Mouse (Mus musculus) lung, embryonic 14.5 days (tissue): ENCODE results near the gene Gm29133. TPM values are rescaled to one million over a fixed set of nuclear protein-coding genes. Genes with fewer than 3 reads are reported as not detected.

ENCODE experiments used
- ATAC-seq: fragments of 200-750 bp; cut with Nextera tagmentation; 2 replicates; pipeline ENCODE4 v1.8.0; 2017; ENCODE audit warnings: mild to moderate bottlenecking, moderate TSS enrichment, moderate library complexity; ENCODE audit not compliant: insufficient read depth
- DNase-seq: peaks from one replicate; pipeline ENCODE4 v3.0.0-alpha.2; 2015
- H3K27ac ChIP-seq: fragments of 300-500 bp; sonication (generic); 2 replicates; pipeline ENCODE4 v1.5.1; 2014; ENCODE audit warnings: low read depth, mild to moderate bottlenecking, moderate library complexity
- H3K27me3 ChIP-seq: fragments of 300-500 bp; sonication (generic); 2 replicates; pipeline ENCODE4 v1.6.1; 2014; ENCODE audit warnings: low read length, control low read depth; ENCODE audit not compliant: insufficient read depth
- H3K36me3 ChIP-seq: fragments of 300-500 bp; sonication (generic); 2 replicates; pipeline ENCODE4 v1.6.1; 2014; ENCODE audit warnings: control low read depth; ENCODE audit not compliant: insufficient read depth
- H3K4me1 ChIP-seq: fragments of 300-500 bp; sonication (generic); 2 replicates; pipeline ENCODE4 v1.6.1; 2014; ENCODE audit warnings: antibody characterized with exemption, control low read depth; ENCODE audit not compliant: insufficient read depth
- H3K4me2 ChIP-seq: fragments of 300-500 bp; sonication (generic); 2 replicates; pipeline ENCODE4 v1.6.1; 2014; ENCODE audit warnings: mild to moderate bottlenecking
- H3K4me3 ChIP-seq: fragments of 300-500 bp; sonication (generic); 2 replicates; pipeline ENCODE4 v1.5.1; 2014; ENCODE audit warnings: low read depth, low read length
- H3K9ac ChIP-seq: fragments of 300-500 bp; sonication (generic); 2 replicates; pipeline ENCODE4 v1.6.1; 2014
- H3K9me3 ChIP-seq: fragments of 300-500 bp; sonication (generic); 2 replicates; pipeline ENCODE4 v1.6.1; 2016; ENCODE audit warnings: low read depth, low read length, control low read depth
- CTCF ChIP-seq: IDR thresholded peaks from 2 replicates; pipeline ENCODE4 v1.5.1; 2016; ENCODE audit warnings: antibody characterized with exemption, low read depth
- WGBS: fragments of 180-500 bp; shearing (Covaris S2); extraction: QIAGEN DNeasy Blood & Tissue Kit; methylation state at CpG from one replicate; pipeline ENCODE4 v1.1.7; 2014; 5-methylcytosine and 5-hydroxymethylcytosine counted together
- polyA plus RNA-seq: library from polyadenylated mRNA; unstranded; fragments of >200 nt; fragmentation: Nextera tagmentation; extraction: Ambion mirVana; gene quantifications from 2 replicates; pipeline ENCODE4 v1.2.1, GENCODE M21; 2014

Gene Gm29133
- polyA plus RNA-seq, result not detected in 2 replicates

- Histone ChIP-seq H3K36me3 (no peaks in the 10 kb centered on the region), H3K4me2 (no peak within 1 kb of the TSS), H3K27ac (no peak within 1 kb of the TSS), H3K9ac (no peak within 1 kb of the TSS), H3K4me1 (no peaks in the 10 kb centered on the region), H3K9me3 (no peaks in the 10 kb centered on the region), H3K27me3 (no peaks in the 10 kb centered on the region), H3K4me3 (no peak within 1 kb of the TSS)
- TF ChIP-seq CTCF, result no peak
- WGBS, result 55% methylated on average over 5 of the region's 5 CpGs
- DNase-seq (no peak), ATAC-seq (no peak)
These were observed at the start of gene Gm29133 for GRCm38 (mm10) chr3:75747897-75748296. Gm29133 (plus strand) TSS chr3:75748197.

- H3K27me3 ChIP-seq, result no peaks in the 10 kb centered on the region
- no peak overlapping the region for H3K4me3 ChIP-seq
- no peak for TF ChIP-seq CTCF
- H3K27ac ChIP-seq, result no peak overlapping the region
- DNase-seq (no peak), ATAC-seq (no peak)
- no peak overlapping the region for H3K9ac ChIP-seq
- no peak overlapping the region for H3K4me2 ChIP-seq
- H3K36me3 ChIP-seq, result no peaks in the 10 kb centered on the region
- no peaks in the 10 kb centered on the region for H3K9me3 ChIP-seq
- H3K4me1 ChIP-seq, result no peaks in the 10 kb centered on the region
- WGBS, result 81% methylated on average over 3 of the region's 3 CpGs
These were observed 48.9 kb upstream of the Gm29133 start for GRCm38 (mm10) chr3:75699088-75699487.

DNA sequence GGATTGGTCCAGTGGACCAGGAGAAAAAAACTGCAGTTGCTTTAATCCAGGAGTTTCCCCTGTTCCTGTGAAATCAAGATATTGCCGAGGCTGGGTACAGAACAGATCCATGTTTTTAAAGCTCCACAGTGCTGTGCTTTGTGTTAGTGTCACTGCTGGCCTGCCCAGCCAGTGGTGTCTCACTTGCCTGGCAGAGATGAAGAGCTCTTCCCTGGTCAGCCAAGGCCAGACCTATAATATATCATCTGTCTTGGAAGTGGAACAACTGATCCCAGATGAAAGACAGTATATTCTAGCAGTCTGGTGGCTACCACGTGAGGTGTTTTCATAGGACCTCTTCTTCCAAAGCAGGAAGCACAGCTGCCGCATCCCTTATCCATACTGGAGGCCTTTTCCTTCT, 46.7 kb upstream of the Gm29133 start:
- no peak overlapping the region for H3K9ac ChIP-seq
- H3K36me3 ChIP-seq, result no peaks in the 10 kb centered on the region
- H3K27ac ChIP-seq, result no peak overlapping the region
- no peaks in the 10 kb centered on the region for H3K9me3 ChIP-seq
- no peak for ATAC-seq
- H3K4me2 ChIP-seq, result no peak overlapping the region
- 67% methylated on average over 3 of the region's 3 CpGs for WGBS
- no peak for DNase-seq
- no peak overlapping the region for H3K4me3 ChIP-seq
- H3K4me1 ChIP-seq, result no peaks in the 10 kb centered on the region
- no peak for TF ChIP-seq CTCF
- no peaks in the 10 kb centered on the region for H3K27me3 ChIP-seq

DNA sequence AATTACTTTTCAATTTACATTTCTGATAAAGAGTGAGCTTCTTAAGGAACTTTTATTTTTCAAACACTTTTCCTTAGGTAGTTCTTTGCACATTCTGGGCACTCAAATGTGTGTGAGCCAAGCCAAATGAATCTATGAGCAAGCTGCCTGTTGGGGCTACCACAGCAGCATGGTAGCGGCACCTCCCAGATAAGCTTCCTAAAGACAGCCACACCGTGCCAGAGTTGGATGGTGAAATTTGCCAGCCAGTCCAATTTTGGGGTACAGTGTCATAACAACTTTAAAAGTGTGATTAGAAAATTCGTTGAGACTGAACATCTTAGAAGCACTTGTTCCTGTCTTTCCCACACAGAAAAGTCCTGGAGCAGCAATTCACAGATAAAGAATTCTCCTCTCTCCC, 41.5 kb upstream of the Gm29133 start:
- Histone ChIP-seq H3K27me3 (no peaks in the 10 kb centered on the region), H3K4me3 (no peak overlapping the region), H3K9me3 (no peaks in the 10 kb centered on the region), H3K36me3 (no peaks in the 10 kb centered on the region), H3K4me2 (no peak overlapping the region), H3K9ac (no peak overlapping the region), H3K27ac (no peak overlapping the region), H3K4me1 (no peaks in the 10 kb centered on the region)
- DNase-seq (no peak), ATAC-seq (no peak)
- TF ChIP-seq CTCF, result no peak
- WGBS, result 70% methylated on average over 3 of the region's 3 CpGs

DNA sequence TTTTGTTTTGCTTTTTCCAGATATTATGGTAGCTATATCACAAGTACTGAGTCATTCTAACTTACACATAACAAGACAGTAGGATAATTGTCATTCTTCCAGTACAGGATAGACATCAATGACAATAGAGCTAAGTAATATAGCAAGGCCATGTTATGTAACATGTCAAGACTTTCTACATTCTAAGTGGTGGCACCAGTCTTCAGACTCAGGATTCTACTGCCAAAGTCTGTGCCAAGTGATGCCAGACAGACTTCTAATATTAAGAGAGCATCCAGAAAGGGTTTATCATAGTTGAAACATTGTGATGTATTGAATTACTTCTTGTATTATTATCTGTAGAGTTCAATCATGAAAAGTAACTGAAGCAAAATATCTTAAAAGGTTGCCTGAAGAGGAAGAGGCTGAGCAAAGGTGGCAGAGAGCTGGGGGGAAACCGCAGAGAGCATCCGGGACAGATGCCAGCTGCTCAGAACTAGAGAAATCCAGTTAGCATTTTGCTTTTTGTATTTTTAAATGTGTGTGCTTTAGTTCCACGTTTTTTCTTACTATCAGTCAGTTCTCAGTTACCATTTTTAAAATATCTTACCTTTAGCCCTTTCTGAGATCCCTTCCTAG, 34.2 kb upstream of the Gm29133 start:
- no peak overlapping the region for H3K9ac ChIP-seq
- H3K4me1 ChIP-seq, result no peaks in the 10 kb centered on the region
- no peaks in the 10 kb centered on the region for H3K36me3 ChIP-seq
- no peak for ATAC-seq
- H3K27ac ChIP-seq, result no peak overlapping the region
- no peak for TF ChIP-seq CTCF
- no peaks in the 10 kb centered on the region for H3K27me3 ChIP-seq
- DNase-seq, result no peak
- H3K4me3 ChIP-seq, result no peak overlapping the region
- no peaks in the 10 kb centered on the region for H3K9me3 ChIP-seq
- WGBS, result 64% methylated on average over 3 of the region's 3 CpGs
- H3K4me2 ChIP-seq, result no peak overlapping the region

DNA sequence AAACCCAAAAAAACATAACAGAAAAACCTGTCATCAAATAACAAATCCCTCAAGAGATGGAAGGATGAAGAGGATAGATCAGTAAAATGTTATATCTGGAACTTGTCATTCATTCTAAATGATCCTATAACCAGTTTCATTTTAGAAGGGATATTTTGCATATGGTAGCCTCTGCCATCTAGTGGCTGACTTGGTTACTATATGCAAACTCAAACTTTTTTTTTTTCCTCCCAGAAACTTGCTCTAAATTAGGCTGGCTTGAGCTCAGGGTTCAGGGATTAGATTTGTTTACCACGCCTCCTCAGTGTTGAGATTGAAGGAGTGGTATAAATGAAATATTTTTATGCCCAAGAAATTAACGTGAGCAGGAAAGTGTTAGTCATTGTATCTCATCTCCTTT, 27.3 kb upstream of the Gm29133 start:
- DNase-seq, result peak; percentile 70
- ATAC-seq, result no peak
- no peak overlapping the region for H3K27ac ChIP-seq
- no peaks in the 10 kb centered on the region for H3K27me3 ChIP-seq
- H3K4me2 ChIP-seq, result no peak overlapping the region
- H3K9ac ChIP-seq, result no peak overlapping the region
- WGBS, result 21% methylated on average over 2 of the region's 2 CpGs
- no peaks in the 10 kb centered on the region for H3K4me1 ChIP-seq
- peak; percentile 63 for TF ChIP-seq CTCF
- H3K36me3 ChIP-seq, result no peaks in the 10 kb centered on the region
- H3K4me3 ChIP-seq, result no peak overlapping the region
- no peaks in the 10 kb centered on the region for H3K9me3 ChIP-seq

DNA sequence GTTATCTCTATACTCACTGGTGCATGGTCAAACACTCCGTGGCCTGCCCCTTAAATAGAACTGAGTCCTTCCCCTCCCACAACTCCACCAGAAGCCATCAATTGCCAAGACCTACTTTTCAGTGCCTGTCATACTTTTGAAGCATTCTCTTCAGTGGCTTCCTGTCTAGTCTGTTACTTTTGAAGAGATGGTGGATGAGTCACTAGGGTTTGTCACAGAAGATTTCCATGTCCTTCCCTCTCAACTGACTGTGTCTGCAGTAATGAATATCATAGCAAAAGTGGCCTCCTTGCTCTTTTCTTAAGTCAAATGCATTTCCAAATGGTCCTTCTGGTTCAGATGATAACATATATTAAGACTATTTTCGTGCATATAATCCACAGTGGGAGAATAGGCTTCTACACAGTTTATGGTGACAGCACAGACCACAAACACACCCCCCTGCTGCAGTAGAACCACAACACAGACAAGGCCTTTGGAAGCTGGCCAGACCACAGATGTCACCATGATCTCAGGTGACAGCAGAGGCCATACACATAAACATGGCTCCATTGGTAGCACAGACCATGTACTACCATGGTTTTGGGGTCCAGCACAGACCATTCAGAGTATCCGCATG, 16.9 kb upstream of the Gm29133 start:
- no peak overlapping the region for H3K27ac ChIP-seq
- H3K4me2 ChIP-seq, result no peak overlapping the region
- WGBS, result 77% methylated on average over 3 of the region's 3 CpGs
- DNase-seq (no peak), ATAC-seq (no peak)
- H3K4me1 ChIP-seq, result no peaks in the 10 kb centered on the region
- no peak overlapping the region for H3K4me3 ChIP-seq
- no peak overlapping the region for H3K9ac ChIP-seq
- no peaks in the 10 kb centered on the region for H3K27me3 ChIP-seq
- TF ChIP-seq CTCF, result no peak
- H3K9me3 ChIP-seq, result no peaks in the 10 kb centered on the region
- H3K36me3 ChIP-seq, result no peaks in the 10 kb centered on the region
